Mouse (Mus musculus): ENCODE measurements around the gene Matn4.

Matn4 gene

DNA sequence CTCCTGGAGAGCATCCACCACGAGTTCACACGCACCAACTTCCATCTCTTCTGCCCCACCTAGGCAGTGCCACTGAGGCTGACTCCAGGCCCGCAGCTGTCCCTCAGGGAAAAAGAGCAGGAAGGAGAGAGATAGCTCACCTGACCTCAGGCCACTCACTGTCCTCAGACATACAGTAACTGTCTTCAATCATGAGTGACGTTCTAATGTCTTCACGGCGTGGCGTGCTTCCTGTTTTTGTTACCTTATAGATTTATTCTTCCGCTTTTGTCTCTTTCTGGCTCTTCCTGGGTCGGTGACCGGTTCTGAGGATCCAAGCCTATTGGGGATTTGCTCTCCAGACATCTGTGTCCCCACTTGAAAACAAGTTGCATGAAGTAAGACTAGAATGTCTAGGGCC, 9.6 kb upstream of the Matn4 start:
- DNase-seq (ENCODE audit: low spot score), result no peak

DNA sequence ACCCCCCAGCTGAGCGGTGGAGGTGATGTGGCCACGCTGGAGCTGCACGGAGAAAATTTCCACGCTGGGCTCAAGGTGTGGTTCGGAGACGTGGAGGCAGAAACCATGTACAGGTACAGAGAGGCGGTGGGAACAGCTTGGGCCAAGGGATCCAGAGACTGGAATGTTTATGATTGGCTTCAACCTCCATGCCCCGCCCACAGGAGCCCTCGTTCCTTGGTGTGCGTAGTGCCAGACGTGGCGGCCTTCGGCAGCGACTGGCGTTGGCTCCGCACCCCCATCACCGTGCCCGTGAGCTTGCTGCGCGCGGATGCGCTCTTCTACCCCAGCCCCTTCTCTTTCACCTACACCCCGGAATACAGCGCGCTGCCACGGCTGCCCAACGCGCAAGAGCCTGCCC, 9.2 kb upstream of the Matn4 start:
- DNase-seq (ENCODE audit: low spot score), result no peak

DNA sequence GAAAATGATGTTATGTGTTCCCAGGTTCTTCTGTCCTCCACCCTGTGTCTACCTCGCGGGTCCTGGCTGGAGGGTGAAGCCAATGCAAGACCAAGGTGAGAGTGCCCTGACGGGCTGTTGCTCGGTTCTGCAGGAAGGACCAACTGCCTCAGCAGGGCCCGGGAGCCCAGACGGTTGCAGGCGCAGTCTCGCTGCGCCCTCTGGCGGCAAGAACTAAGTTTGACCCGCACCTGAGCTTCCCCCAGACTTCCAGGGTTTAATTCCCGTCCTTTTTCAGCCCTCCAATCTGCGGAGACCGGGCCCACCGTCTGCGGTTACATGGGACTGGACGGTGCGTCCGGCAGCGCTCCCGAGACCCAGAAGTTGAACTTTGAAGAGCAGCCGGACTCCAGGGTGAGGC, 2.7 kb upstream of the Matn4 start:
- DNase-seq (ENCODE audit: low spot score), result peak; percentile 83

DNA sequence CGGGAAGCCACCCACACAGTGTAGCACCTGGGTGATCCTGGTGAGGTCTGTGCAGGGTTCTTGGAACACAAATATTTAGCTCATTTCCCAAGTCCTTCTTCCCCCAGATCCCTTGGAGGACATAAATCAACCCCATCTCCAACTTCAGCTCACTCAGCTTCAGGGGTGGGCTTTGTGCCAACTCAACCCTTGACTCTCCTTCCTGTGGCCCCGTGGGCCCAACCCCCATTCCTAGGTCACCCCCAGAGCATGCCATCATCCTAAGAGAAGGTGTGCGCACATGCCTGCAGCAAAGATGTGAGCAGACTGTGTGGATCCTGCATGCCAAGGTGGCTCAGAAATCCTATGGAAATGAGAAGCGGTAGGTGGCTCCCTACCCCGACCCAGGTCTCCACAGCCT, 559 bp upstream of the Matn4 start:
- DNase-seq (ENCODE audit: low spot score), result no peak

DNA sequence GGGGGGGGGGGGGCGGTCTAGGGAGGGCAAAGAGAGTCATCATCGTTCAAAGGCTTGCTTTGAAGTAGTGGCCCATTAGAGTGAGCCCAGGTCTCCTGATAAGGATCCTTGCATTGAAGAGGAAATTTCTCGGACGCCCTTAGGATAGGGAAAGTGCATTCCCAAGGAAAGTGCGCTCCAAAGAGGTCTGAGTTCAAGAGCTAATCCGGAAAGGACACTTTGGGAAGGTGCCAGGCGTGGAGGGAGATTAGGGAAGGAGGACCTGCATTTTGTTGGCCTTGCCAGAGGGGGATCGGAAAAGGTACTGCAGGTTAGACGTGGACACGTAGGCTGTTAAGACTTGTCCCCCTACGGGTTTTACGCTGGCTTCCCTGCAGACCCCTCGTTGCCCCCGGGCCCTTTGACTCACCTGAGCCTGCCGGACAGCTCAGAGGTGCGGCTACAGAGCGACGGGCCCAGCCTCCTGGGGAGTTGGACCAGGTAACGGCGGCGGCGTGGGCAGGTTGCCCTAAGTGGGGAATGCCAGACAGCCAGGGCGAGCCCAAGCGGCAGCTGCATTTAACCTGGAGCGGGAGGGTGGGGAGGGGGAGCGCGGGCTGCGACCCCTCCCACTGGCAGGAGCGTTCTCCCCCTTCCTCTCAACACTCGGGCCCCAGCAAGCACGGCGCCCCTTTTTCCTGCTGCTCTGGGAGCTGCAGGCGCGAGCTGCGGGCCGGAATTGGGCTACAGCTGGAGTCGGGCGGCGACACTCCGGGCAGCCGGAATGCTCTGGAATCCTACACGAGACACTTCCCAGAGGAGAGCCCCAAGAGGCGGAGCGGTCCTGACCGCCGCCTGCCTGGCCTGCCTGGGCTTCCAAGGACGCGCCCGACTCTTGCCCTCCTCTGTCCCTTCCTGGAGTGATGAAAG, 624 bp downstream of the Matn4 start:
- peak; percentile 62 for DNase-seq (ENCODE audit: low spot score)

DNA sequence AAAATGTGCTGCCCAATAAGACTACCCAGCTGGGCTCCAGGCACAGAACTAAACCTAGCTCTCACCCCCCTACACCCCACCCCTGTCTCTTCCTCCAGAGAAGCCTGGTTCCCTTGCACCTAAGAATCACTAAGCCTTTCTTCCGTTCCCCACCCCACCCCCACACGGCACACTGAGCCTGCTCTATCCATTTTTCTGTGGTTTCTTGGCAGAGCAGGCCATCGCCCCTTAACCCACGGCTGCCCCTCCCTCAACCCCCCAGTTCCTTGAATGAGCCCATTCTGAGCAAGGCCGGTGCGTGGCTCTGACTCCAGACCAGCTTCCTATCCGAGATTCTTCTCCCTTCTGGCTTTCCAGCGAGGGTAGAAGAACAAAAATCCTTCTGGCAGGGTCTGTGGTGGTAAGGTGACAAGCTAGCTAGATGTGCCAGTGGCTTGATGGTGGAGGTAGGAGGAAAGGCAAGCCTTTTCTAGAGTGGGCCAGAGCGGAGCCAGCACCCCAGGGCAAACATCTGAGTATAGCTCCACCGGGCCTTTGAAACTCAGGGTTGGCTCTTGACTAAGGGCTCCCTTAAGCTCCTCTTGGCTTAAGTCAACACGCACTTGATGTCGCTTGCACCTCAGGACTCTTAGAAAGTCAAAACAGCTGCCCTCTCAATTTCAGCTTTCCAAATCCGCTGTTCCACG, 1.4 kb downstream of the Matn4 start:
- no peak for DNase-seq (ENCODE audit: low spot score)

DNA sequence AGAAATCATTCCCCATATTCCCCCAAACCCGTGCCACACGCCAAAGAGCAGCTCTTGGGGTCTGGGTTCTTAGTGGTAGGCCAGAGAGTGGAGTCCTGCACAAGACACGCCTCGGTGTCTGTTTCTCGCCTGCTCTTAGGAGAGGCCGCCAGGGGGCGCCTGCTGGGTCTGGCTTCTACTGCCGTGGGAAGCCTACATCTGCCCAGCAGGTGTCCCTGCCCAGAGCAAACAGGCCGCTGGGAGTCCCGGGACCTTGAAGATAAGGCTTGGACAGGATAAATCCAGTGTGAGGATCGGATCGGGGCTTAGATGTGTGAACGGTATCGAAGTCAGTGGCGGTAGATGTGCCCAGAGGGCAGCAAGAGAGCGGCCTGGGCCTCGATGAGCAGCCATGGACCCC, 2.1 kb downstream of the Matn4 start, which contains the start of gene Rbpjl:
TSS of gene Rbpjl (plus strand) at position 236 of the 400 bp plus-strand sequence.
- peak; percentile 76 for DNase-seq (ENCODE audit: low spot score)

DNA sequence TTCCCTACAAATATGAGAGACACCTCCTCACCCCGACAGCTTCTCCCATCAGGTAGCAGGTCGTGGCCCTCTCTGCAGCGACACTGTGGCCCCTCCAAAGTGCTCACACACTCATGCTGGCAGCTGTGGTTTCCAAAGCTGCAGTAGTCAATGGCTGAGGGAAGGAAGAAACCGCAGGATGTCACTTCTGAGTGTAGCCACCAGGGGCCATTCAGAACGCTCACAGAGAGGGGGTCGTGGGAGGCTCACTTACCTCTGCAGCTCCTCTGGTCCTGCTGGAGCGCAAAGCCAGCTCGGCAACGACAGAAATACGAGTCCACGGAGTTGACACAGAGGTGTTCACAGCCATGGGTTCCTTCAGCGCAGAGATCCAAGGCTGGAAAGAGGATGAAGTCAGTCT, 8.0 kb downstream of the Matn4 start:
- DNase-seq (ENCODE audit: low spot score), result no peak

DNA sequence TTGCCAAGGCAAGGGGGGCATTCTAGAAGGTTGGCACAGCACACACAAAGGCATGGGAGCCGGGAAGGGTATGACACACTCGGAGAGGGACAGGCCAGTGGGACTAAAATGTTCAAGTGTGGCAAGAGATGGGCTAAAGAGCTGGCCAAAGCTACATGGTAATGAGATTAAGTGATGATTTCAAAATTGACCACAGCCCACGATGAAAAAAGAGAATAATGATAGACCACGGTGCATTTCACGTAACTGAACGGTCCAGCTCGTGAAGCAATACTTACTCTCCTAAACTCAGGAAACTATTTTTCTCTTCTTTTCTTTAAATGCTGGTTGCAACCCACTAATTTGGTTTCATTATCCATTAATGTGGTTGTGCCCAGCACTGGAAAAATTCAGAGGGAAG, 8.9 kb downstream of the Matn4 start:
- no peak for DNase-seq (ENCODE audit: low spot score)

DNA sequence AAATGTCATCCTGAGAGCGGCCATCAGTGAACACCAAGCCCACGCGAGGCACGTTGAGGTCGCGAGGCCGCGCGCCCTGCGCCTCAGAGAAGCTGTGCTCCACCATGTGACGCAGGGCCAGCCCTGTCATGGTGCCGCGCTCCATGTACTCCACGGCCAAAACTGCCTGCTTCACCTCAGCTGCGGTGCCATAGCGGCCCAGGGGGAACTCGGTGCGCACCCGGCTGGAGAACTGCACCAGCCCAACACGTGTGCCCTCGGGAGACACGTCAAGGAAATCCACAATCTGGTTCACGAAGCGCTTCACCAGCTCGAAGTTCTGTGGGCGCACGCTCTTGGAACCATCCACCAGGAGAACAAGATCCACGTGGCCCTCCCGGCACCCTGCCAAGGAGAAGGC, 11.8 kb downstream of the Matn4 start:
- no peak for DNase-seq (ENCODE audit: low spot score)

DNA sequence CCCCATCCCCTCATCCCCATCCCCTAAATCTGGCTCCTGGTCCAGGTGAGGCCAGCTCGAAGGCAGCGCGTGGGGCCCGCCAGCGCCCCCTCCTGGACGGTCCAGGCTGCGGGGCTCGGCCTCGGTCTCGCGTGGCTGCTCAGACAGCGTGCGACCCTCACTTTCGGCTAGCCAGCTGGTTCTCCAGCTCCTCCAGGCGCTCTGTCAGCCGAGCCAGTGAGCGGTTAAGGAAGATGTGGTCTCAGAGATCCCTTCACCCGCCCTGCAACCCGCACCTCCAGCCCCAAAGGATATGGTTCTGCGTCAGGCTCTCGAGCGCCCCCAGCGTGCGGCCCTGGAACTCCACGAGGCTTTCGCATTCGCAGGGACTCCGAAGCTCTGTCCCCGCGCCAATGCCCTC, 15.5 kb downstream of the Matn4 start:
- peak; percentile 83 for DNase-seq (ENCODE audit: low spot score)

DNA sequence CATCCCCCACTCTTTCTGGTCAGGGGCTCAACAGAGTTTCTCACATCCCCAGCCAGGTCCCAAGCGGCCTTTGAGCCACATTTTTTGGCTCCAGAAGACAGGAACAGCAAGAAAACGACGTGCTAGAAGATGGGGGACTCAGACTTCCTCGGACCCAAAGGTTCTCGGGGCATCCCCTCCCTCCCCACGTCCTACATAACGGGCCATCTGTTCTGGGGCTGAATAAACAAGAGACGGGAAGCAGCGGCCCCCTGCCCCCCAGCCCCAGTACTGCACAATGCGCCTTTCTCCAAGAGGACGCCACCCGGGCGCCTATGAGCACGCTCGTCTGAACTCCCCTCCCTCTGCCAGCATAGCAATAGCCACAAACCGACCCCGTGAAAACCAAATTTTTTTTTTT, 15.9 kb downstream of the Matn4 start, which contains the start of gene Slpi:
TSS of gene Slpi (minus strand) at position 76 of the 400 bp plus-strand sequence.
- DNase-seq (ENCODE audit: low spot score), result peak; percentile 35

DNA sequence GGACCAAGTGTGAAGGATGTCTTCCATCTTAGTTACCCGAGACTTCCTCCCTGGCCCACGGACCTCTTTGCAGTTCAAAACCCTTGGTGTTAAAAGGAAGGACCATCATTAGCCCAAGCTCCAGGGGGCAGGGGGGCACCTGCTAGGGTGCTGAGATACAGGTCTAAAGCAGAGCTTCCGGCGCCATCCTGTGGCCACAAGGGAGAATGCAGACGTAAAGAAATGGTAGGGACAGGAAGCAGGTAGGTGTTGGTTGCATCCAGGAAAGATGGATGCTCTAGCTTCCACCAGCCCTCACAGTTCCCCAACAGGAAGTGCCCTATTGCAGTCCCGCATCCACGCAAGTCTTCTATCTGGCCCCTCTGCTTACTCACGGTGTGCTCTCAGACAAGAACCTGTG, 18.0 kb downstream of the Matn4 start:
- peak; percentile 49 for DNase-seq (ENCODE audit: low spot score)

DNA sequence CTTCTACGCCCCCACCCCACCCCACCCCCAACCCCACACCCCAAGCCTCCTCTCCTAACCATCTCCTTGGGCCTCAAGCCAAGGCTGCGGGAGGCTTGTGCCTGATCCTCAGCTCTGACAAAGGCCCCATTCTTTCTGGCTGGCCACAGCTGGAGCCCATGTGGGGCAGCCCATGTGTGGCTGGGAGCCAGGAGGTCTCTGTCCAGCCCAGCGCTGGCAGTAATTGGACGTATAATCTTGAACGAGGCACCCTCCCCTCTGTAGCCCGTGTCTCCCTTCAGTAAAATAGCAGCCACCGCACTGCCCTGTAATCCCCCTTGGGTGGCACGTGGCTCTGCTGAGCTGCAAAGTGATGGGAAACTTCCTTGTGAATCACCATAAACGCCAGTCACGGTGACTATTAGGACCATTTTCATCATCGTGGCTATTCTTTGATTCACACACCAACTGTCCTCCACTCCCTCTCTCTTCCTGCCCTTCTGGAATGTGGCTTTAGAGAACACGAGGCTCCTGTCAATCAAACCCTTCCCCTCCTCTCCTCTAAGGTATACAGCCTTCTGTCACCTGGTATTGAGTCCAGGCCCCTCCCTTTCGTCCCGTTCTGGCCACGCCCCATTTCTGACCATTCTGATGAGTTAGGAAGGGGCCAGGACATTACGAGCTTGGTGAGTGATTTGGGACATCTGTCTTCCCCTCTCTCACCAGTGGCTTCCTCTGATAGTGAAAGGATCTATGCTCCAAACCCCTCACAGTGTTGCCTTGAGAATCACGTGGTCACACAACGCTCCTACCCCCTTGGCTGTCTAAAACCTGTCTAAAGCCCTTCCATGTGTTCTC, 18.8 kb downstream of the Matn4 start:
- peak; percentile 56 for DNase-seq (ENCODE audit: low spot score)

DNA sequence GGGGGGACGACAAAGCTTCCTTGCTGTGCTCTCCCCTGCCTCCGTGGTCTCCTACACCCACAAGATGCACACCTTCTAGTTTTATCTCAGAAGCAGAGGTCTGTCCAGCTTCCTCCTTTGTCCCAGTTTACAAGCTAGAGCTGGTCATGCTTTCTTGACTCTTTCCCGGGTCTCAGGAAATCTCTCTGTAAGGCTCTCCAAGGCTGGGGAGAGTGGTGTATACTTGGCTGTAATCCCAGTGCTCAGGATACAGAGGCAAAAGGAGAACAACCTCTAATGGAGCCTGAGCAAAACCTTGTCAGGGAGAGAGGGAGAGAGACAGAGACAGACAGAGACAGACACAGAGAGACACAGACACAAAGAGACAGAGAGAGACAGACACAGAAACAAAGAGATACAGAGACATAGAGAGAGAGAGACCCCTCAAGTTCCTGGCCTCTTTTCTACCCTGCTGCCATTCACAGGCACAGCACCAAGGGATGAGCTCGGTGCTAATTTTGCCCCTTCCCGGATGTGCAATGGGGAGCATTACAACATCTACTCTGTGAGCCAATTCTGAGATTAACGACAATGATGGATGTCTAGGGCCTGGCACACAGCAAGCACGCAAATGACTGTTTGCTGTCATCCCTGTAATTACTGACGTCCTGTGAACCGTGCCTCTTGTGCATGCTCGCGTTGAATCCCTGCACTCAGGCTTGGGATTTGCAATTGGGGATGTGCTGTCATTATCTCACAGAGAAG, 21.1 kb downstream of the Matn4 start:
- DNase-seq (ENCODE audit: low spot score), result no peak

DNA sequence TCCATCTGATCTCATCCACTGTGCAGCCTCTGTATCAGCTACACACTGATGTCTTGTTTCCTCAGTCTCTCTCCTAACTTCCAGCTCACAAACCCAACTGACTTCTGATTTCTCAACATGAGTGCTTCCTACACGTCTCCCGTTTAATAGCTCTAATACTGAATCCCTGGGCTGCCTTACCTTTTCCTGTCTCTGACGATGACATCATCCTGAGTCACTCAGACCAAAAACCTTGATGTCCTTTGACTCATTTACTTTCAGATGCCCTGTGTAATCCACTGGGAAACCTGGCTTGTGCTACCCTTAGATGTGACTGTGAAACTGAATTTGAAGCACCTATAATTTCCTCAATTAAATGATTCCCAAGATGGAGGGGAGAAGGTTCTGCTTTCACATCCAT, 22.0 kb downstream of the Matn4 start:
- no peak for DNase-seq (ENCODE audit: low spot score)

DNA sequence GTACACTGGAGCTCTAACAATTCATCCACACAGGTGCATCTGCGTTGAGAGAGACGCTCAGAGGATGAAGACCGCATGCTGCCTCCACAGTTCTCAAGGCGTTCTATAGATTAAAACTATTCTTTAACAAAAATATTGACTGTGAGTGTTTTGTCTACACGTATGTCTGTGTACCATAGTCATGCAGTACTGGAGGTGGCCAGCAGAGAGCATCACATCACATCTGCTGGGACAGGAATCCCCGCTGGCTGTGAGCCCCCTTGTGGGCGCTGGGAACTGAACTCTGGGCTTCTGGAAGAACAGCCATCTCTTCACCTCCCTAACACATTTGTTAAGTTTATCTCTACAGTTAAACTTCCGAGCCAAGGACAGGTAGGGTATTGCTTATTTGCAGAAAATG, 23.2 kb downstream of the Matn4 start:
- DNase-seq (ENCODE audit: low spot score), result no peak

DNA sequence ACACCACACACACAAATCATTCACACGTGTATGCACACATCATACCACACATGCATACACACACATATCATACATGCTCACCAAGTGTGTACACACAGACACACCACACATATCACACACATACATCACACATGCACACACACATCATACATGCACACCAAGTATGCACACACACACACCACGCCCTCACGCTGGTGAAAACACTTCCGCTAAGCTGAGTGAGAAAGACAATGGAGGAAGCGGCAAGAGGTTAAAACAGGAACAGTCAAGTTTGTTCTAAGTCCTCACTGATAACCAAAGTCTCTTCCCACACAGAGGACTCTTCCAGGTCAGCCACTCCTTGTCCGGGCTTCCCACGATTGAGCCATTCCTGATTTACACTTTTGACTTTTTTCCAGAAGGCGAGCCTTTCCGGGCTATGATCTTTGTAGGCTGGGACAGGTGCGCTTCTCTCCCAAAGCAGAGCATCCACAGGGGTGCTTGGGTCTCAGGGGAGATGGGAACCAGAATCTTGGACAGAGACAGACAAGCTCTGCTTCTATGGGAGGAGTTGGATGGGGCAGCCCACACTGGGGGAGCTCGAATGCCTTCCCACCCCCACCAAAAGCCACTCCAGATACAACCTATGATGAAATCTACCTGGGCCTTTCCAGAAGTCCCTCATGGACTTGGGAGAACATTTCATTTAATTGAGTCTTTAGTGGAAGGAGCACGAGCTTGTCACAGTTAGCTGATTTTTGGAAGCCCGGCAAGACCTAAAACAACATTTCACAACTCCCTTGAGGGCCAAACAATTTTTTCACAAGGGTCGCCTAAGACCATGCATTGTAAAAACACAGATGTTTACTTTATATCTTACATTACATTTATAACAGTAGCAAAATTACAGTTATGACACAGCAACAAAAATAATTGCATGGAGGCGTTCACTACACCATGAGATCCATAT, 27.2 kb downstream of the Matn4 start:
- no peak for DNase-seq (ENCODE audit: low spot score)

DNA sequence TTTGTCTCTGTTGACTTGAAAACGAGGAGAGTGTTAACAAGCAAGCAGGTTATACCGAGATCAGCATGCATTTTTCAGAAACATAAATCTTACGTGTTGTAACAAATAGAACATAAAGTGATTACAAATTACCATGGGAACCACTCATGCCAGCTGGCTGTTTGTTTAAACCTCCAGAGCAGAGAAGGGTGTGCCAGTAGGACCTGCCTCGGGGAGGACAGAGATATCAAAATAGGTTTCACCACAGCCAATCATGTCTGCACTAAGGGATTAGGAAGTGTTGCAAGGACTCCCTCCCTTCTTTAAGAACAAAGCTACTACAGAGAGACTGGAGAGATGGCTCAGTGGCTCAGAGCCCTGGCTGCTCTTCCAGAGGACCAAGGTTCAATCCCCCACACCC, 31.8 kb downstream of the Matn4 start:
- DNase-seq (ENCODE audit: low spot score), result no peak

DNA sequence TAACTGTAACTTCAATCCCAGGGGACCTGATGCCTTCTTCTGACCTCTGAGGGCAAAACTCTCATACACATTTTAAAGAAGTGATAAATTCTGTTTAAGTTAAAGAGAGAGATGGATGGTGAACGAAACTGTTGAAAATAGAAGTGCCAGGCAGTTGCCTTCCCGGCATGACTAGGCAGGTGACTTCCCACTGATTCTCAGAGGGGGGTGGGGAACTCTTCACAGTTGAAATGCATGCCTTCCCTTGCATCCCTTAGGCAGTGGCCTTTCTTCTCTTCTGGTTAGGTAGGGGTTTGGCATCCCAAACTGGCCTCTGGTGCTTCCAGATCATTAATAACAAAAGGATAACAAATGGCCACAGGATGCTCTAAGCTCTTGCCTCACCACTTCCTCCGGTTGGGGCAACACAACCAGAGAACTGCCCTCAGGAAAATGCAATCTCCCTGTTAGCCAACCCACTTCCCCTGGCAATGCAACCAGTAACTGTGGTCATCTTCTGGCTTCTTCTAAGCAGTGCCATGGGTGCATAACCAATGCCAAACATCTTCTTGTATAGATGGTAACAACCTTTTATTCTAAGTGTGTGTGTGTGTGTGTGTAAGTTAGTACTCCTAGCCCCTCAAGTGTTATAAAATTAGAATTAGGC, 32.4 kb downstream of the Matn4 start:
- no peak for DNase-seq (ENCODE audit: low spot score)

Measured in embryo, embryonic 10 days (tissue).